Mouse (Mus musculus) right cerebral cortex, postnatal 36 days (tissue): Measurements from ENCODE around the gene Usp6nl.

ENCODE experiments used
- DNase-seq, 2 experiments: peaks; one replicate each; pipeline ENCODE4 v3.0.0; 2022; ENCODE audit warnings: low spot score in 2 of 2, mixed read lengths in 1 of 2

The Usp6nl gene

DNA sequence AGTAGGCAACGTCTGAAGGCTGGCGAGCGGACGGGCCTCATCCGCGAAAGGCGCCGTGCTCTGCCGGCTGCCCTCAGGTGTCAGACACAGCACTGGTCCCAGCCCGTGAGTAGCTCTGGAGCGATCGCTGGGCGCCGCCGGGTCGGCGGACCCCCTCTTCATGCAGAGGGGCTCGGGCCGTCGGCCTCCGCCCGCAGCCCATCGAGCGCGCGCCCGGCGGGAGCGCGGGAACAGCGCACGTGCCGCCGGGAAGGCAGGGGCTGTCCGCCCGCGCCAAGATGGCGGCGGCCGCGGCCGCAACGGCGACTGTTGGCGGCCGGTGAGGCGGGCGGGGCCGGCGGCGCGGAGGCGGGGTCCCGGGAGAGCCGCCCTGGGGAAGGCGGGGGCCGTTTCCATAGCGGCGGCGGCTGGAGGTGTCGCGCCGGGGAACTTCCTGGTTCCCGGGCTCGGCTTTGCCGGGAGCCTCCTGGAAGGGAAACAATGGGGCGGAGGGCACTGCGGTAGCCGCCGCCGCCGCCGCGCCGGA is at the start of gene Usp6nl:
Gene Usp6nl (plus strand): TSS at position 292 of the 526 bp plus-strand sequence.
- peak; percentile 63 to 69 for DNase-seq

DNA sequence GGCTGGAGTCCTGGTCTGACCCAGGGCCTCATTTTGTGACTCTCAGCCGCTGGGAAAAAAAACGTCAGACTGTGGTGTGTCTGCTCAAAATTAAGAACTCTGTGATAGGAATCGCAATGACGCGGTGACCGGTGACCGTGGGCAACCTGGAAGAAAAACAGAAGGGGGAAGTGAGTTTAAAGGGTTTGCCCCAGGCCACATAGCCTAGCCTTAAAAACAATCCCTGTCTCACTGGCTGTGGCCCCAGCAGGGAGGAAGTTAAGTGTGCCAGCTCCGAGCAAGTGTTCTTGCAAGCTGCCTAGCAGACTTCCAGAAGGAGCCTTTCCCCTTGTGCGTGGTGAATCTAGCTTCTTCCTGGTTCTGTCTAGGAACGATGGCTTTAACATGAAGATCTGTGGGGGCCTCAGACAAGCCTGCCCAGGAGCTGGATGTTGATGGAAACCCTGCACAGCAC is 49.0 kb upstream of the Usp6nl start:
- DNase-seq = no peak

DNA sequence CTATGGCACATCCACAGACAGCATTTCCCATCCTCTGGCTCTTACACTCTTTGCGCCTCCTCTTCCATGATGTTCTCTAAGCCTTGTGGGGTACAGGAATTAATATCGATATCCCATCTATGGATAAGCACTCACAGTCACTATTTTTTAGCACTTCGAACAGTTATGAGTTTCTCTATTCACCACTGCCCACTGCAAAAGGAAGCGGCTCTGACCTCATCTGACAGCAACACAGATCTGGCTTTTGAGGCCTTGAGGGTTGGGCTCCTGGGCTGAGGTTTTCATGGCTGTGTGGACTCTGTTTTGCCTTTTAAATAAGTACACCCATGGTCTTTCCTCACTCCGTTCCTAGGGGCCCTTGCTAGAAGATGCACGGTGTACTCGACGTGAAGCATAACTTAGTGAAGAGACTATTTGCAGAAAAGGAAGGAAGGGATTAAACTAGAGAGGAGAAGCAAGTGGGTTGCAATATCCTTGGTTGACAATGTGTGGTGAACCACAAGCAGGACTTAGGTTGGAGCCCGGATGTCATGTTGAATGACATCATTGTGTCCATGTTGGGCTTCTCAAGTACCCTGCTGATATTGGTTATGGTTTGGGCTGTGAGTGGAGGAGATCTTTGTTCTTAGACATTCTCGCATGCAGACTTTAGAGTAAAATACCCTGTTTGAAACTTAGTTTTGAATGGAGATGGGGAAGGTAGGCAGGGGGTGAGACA is 43.5 kb upstream of the Usp6nl start:
- no peak for DNase-seq

DNA sequence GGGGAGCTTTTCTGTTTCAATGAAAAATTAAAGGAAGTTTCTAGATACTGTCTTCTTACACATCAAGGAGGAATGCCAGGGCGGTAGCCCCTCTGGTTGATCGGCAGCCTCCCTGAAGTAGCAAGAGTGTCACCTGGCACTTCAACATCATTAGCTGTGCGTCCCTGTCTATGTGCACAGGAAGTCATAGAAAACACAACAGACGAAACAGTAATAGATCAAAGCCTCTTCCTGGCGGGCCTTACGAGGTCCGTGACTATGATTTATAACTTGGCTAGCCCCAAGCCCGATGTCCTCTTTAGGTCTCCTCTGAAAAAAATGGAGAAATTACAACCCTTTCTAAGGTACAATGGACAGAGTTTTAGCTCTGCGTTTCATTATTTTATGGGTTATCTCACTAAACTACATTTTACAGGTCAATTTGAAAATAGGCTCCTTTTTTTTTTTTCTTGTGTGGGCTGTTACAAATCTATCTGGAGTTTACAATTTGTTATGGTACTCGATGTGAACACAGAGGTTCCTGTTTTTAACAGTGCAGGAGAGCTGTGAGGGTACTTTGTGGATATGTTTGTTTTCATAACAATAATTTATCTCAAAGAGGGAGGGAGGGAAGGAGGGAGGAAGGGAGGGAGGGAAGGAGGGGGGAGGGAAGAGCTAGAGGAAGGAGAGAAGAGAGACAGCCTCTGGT is 42.7 kb upstream of the Usp6nl start:
- DNase-seq = no peak

DNA sequence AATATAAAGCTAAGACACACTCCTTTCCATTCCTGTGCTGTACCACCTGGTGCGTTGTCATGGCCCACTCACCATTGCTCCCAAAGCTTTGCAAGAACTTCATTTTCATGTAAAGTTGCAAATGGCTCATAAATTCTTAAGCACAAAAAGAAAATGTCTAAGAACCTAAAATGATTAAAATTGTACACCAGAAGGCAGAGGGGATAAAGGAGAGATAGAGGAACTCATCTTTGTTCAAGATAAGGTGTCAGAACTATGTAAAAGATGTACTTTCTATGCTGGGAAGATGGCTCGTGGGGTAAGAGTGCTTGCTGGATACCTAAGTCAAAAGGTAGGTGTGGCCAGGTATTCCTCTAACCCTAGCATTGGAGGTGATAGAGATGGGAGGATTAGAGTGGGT is 38.9 kb upstream of the Usp6nl start:
- DNase-seq = no peak

DNA sequence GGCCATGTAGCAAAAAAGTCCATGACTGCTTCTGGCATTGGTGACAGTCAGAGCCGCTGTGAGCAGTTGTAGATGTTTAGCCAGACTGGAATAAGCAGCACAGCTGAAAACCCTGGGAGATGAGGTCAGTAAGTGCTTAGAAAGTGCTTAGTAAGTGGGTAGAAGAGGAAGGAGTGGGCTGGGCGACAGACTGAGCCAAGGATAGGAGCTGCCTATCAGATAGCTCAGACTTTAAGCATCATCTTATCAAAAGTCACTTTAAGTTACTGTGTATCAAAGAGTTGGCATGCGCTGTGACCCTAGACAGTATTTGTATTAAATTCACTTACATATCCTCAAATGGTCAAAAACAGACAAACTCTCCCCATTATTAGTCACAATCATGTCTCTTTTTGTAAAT is 37.7 kb upstream of the Usp6nl start:
- DNase-seq = no peak

DNA sequence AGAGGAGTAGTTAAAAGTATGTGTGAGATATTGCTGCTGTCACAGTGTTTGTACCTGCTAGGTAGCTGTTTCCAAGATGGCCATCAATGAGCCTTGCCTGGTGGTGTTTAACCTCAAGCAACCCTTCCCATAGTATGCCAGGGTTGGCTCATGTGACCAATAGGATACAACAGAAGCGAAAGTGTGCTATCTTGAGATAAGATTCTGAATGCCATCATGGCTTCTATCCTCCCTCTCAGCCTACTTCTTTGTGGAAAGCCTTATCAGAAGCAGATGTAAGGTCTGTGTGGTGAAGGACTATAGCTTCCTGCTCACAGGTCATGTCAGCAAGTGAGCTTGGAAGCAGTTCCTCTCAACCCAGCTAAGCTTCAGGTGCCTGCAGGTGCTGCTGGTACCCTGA is 36.7 kb upstream of the Usp6nl start:
- no peak for DNase-seq

DNA sequence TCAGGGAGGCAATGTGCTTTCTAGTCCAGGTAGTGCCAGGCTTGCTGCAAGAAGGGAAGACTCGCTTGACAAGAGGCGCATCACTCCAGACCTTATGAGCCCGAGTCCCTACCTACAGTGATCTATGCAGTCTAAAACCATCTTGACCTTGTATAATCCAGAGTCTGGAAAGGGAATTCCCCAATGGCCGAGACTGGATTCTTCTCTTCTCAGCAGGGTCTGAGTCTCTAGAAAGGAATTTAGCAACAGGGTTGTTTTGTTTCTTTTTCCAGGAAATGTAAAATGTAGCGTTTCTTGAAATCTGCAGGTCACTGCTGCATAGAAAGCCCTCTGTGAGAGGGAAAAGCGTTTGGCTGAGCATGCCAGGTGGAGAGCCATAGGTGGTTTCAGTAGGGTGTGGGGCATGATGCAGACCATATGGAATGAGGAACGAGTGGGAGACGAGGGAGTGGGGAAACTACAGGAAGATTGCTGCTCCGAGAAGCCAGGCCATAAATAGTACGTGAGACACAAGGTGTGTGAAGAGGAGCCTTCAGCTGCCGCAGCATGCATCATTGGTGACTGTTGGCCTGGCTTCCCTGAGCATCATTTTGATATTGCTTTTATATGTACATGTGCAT is 28.5 kb upstream of the Usp6nl start:
- DNase-seq = no peak

DNA sequence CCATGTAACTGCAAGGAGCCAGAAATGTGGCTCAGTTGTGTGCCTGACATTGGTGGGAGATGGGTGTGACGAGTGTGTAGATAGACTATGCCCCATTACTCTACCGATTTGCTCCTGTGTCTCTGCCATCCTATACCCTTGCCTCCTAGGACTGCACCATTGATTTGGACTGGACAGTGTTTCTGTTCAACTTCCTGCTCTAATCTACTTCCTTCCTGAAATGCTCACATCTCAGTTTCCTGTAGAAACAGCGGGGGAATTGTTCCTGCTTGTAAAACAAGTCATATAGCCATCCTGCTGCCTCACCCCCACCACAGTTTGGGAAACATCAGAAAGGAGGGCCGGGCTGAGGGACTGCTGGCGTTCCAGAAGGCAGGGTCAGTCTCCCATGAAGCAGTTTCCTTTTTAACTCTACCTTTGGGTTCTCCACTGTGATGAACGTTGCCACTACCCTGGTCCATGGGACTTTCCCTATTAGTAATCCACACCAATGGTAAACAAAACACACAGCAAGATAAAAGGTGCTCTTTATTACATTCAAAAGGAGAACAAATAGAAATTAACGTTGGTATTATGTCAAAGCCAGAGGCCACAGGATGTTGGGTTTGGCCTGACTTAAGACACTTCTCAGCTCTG is 27.4 kb upstream of the Usp6nl start:
- no peak for DNase-seq

DNA sequence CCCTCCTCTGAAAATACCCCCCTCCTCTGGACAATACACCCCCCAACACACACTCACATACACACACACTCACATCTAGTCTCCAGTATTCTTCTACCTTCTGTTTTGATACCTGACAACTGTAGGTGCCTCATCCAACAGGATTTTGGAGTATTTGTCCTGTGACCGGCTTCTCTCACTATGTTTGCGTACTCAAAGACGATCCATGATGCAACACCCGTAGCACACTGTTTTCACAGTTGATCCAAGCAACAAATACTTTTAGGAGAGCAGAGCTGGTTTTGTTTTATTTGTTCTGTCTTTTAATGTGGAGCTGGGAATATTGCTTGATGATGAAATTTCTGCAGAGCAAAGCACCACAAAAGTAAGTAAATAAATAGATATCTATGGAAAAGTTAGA is 17.7 kb upstream of the Usp6nl start:
- DNase-seq = no peak

DNA sequence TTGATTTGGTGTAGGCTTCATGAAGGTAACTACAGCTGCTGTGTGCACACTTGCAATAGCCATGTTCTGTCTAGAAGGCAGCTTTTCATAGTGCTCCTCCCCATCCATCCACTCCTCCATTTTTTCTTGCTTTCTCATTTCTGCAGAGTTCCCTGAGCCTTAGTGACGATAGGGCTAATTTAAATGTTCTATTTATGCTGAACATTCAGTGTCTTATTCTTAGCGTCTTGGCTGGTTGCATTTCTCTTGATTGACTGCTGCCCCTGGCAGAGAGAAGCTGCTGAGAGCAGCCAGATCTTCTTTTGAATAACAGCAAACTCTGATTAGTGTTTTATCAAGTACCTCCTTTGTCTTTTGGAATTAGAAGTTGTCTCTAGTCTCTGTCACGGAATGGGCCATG is 15.6 kb upstream of the Usp6nl start:
- no peak for DNase-seq

DNA sequence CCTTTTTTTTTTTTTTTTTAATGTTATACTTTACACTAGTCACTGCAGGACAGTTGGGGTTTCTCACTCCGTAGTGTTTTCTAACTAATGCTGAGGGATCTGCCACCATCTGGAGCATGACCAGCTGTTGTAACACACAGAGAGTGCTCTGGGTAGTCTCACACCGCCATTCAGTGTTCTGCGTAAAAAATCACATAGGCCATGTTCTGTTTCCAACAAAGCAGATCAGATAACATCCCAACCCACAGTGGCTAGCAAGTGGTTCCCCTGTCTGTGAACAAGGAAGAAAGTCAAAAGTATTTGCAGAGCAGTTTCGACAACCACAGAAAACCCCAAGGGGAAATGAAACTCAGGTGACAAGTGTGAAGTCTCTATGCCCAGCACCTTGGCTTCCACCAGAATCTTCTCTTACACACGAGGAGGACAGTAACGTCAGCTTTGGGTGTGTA is 13.1 kb upstream of the Usp6nl start:
- no peak for DNase-seq

DNA sequence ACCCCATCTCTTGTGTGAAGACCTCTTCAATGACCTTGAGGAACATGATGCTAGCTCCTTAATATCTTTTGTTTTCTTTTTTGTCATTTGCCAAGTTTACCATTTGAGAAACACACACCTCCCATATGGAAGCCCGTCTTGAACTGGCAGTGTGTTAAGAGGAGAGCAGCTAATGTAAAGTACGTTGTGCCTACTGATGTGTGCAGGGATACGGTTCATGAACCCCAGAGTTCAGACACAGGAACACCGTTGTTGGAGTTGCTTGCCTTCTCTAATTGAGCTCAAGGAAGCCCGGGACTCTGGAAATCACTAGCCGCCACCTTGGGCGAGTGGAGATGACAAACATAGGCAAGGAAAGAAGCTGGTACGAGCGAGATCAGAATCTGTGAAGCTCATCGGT is 9.7 kb upstream of the Usp6nl start:
- DNase-seq = no peak

DNA sequence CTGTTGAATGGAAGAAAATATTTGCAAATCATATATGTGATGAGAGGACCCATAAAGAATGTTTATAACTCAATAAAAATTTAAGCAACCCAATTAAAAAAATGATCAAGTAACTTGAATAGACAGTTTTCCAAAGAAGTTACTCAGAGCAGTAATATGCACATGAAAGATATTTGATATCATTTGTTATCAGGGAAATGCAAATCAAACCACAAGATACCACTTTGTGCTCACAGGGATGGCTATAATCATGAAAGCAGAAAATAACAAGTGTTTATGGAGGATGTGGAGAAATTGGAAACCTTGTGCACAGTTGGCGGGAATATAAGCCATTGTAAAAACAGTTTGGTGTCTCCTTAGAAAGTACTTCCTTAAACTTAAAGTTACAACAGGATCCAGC is 8.7 kb upstream of the Usp6nl start:
- DNase-seq = no peak

DNA sequence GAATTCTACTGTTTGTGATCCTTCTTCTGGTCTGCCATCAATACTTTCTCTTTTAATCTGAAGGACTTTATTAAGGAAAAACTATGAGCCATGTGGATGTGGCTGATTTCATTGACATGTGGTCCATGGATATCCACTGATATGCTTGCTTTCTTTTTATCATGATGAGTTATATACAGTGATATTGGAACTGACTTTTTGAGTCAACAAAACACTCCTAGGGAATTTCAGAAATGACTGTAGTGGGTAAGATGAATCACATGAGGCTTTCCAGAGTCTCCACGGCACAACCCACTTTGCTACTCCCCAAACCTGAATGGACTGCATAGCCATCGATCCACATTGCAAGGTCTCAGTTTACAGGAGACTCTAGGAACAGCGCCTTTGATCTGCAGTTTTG is 2.3 kb upstream of the Usp6nl start:
- DNase-seq = no peak

DNA sequence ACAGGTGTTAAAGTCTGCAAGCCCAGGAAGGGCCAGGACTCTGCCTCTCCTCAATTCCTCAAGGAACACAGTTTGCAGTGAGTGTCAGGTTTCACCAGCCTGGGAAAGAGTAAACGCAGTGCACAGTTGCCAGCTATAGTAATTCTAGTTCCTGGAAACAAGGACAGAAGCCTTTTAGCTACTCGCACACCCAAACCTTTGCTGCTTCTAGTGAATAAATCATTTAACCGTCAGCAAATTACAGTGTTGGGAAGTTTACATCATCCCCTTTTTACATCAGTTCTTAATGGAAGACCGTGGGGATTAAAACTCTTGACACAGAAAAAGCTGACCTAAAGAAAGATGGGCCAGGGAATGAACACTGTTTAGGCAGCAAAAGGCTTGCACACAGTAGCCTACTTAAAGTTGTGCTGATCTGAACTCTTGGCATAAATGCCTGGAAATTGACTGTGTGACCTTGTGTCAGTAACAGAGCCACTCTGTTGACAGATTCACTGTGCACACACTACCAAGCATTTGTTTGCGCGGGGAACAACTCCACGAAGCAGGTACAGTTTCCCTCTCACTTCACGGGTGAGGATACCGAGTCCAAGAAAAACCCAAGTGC is 595 bp upstream of the Usp6nl start:
- no peak for DNase-seq

DNA sequence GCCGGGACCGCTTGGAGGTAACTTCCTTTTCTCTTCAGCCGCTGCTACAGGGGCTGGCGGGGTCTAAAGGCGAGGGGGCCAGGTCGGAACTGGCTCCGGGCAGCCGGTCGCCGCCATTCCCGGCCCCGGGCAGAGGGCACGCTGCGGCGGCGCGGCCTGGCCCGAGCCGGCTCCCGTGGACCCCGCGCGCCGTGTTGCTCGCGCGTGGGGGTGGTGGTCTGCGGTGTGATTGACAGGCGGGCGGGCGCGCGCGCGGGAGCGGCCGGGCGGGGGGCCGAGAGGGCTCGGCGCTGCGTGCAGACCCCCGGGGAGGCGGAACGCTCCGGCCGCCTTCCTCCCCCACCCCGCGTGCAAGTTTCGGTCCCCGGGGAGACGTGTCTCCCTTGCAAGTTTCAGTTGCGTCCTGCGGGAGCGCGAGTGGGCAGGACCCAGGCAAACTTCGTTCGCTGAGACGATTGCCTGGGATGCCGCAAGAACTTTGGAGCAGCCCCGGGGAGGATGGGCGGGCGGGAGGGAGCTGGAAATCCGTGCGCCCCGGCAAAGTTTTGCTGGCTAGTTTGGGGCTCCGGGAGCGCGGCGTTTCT is 563 bp downstream of the Usp6nl start:
- peak; percentile 10 to 15 for DNase-seq

DNA sequence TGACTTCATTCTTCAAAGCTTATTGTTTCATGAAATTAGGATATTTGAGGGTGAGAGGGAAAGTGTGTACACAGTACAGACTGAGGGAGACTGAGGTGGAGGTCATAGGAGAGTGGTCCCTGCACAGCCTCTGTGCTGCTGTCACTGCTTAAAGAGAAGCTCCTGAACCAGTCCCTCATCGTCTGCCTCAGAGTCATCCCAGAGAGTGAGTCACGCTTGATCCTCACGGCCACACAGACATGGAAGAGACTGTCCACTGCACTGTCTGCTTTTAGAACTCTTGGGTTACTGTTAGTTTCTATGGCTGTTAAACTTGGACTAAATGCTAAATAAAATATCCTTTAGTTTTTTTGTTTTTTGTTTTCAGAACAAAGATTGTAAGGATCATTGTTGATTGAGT is 3.2 kb downstream of the Usp6nl start:
- DNase-seq = no peak

DNA sequence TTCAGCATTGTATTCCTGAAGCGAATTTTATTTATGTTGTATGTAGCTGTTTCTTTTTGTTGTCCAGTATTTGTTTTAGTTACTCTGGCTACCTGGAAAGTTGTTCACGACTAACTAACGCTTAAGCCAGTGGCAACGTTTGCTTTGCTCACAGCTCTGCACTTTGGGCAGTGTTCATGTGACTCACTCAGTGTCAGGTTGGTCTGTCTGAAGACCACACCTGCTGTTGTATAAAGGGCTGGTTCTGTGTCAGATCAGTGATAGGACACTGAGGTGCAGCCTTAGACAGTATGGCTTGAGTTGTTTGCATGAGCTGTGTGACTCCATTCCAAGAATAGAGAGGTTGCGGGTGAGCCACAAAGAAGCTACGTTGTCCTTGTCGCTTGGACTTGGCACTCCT is 6.5 kb downstream of the Usp6nl start:
- DNase-seq = no peak

DNA sequence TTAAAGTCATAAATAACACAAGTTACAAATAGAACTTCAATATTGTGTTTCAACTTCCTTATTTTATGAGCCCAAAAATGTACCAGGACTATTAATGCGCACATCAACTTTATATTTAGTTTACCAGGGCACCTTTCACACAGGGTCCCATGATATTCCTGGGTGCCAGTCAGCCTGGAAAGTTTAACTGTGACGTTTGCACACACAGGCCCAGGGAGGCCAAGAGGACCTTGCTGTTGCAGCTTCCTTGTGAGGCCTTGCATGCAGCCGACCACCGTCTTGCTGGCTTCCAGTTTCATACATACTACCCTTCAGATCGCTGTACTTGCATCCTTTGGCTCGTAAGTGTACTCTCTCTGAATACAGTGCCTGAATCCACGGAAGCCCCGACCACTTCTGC is 8.3 kb downstream of the Usp6nl start:
- DNase-seq = no peak

DNA sequence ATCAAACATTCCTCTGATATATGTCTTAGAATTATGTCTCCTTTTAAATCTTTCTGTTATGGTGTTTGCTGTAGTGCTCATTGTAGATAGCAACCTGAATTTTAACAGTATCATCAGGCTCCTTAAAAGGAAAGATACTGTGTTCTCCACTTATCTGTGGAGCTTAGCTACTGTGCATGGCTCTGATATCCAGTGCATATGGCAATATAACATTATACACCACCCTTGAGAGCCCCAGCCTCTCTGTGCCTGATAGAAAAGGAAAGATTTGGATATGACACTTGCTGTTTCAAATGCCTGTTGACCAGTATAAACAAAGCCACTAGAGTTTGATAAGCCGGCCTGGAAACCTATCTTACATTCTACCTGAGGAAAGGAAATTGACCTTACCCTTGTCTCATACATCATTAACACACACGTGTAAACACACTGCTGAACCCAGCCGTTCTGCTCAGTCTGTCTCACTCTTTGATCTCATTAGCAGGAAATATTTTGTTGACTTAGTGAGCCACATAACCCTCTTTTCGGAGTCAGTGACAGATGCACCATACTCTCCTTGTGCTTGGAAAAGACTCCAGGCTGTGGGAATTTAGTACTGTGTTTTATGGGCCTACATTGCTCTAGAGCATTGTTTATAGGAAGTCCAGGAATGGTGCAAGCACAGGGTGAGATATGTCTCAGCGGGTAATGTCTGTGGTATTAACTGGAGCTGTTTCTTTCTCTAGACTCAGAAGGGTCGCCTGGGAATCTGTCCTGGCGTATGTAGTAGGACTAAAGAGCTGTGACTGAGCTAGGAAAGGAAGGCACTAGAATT is 9.1 kb downstream of the Usp6nl start:
- DNase-seq = no peak
